ENCODE assay signal across 13 mouse cellular contexts in the genomic region with DNA sequence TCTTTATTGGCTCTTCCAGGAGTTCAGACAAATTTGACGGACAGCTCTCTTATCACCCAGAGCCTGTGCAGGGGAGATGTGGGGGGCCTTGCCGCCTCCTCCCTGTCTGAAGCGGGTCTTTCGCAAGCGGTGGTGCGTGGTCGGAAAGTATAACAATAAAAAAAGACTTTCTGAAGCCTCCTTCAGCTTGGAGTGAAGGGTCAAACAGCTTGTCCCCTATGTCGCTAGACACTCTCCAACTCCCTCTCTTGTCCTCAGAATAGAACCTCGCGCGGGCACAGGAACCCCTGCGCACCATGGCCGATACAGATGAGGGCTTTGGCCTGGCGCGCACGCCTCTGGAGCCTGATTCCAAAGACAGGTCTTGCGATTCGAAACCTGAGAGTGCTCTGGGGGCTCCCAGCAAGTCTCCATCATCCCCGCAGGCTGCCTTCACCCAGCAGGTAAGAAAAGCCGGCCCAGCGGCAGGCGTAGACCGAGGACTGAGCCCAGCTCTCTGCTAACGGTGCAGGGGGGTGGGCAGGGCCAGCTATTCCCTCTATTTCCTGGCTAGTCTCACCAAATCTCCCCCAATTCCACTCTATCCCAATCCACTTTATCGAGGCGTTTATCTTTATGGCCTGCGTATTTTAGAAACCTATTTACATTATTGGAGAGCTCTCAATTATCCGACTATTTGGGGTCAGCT. TPM values are rescaled to one million over a fixed set of nuclear protein-coding genes. Genes with fewer than 3 reads are reported as not detected.
DNase-seq lines count a peak whose midpoint lies in the region; ATAC-seq and TF ChIP-seq lines count a peak whose summit lies in the region.
"Had no signal": no experiment of that assay in that cellular context is flagged by ENCODE, and none has a peak within 500 bp of the region (broad histone marks: within the 10 kb centered on the region; RNA-seq: fewer than 3 reads in every experiment).

No protein-coding gene starts in this region.

- H3K27ac ChIP-seq in liver, embryonic 11.5 days (ENCODE audit: low read depth, low read length), result peak overlapping the region; percentile 25; the same call in 1 of the 2 replicates
- no peak overlapping the region for H3K27ac ChIP-seq in embryonic facial prominence, embryonic 12.5 days
- H3K27ac ChIP-seq in heart, postnatal 0 days (ENCODE audit: low read depth), result peak overlapping the region; percentile 88

- no peaks in the 10 kb centered on the region for H3K9me3 ChIP-seq in liver, embryonic 11.5 days (ENCODE audit: control insufficient read depth, low read length)
- no peaks in the 10 kb centered on the region for H3K9me3 ChIP-seq in E14TG2a.4 (ENCODE audit: low read length)
- no peaks in the 10 kb centered on the region for H3K9me3 ChIP-seq in embryonic facial prominence, embryonic 12.5 days
- no peaks in the 10 kb centered on the region for H3K9me3 ChIP-seq in heart, postnatal 0 days (replicated peaks; ENCODE audit: control insufficient read depth, low read length)

- no peak for TF ChIP-seq CTCF in E14TG2a.4 (conservative IDR thresholded peaks at IDR 0.05; ENCODE audit: low read length)
- TF ChIP-seq CTCF in heart, postnatal 0 days (IDR thresholded peaks at IDR 0.05; ENCODE audit: low read depth), result no peak

- ATAC-seq in liver, embryonic 11.5 days (replicated peaks; ENCODE audit: low FRiP score), result no peak
- ATAC-seq in embryonic facial prominence, embryonic 12.5 days (ENCODE audit: insufficient number of reproducible peaks, insufficient read depth, low FRiP score, low TSS enrichment), result no peak
- peak; percentile 40; the same call in 1 of the 2 replicates for ATAC-seq in heart, postnatal 0 days (ENCODE audit: insufficient read depth, low read depth)
- ATAC-seq in frontal cortex, adult (ENCODE audit: low TSS enrichment), result no peak
- ATAC-seq: Patski had no signal

- TF ChIP-seq EP300 in heart, postnatal 0 days (IDR thresholded peaks at IDR 0.05; ENCODE audit: low read depth), result no peak

- 1% methylated on average over 28 of the region's 28 CpGs for WGBS in liver, embryonic 11.5 days
- WGBS in embryonic facial prominence, embryonic 12.5 days, result under 1% methylated on average over 28 of the region's 28 CpGs
- 4% methylated on average over 28 of the region's 28 CpGs for WGBS in heart, postnatal 0 days

- peaks cover 98% of the 10 kb centered on the region for H3K27me3 ChIP-seq in liver, embryonic 11.5 days (replicated peaks; ENCODE audit: control insufficient read depth, insufficient read depth, low read length)
- H3K27me3 ChIP-seq in E14TG2a.4 (ENCODE audit: insufficient read depth, low read length), result peaks cover 97% of the 10 kb centered on the region
- H3K27me3 ChIP-seq in embryonic facial prominence, embryonic 12.5 days, result peaks cover 96% of the 10 kb centered on the region
- peaks cover 41% of the 10 kb centered on the region for H3K27me3 ChIP-seq in heart, postnatal 0 days (ENCODE audit: control insufficient read depth, insufficient read depth, low read length)

- no peaks in the 10 kb centered on the region for H3K4me1 ChIP-seq in liver, embryonic 11.5 days (replicated peaks; ENCODE audit: control insufficient read depth, insufficient read depth, low read length)
- H3K4me1 ChIP-seq in E14TG2a.4 (replicated peaks; ENCODE audit: low read depth, low read length), result peaks cover 54% of the 10 kb centered on the region
- H3K4me1 ChIP-seq in embryonic facial prominence, embryonic 12.5 days, result peaks cover 12% of the 10 kb centered on the region; the same call in 1 of the 2 replicates
- H3K4me1 ChIP-seq in heart, postnatal 0 days (ENCODE audit: control insufficient read depth, insufficient read depth), result peaks cover 8% of the 10 kb centered on the region

- H3K4me3 ChIP-seq in liver, embryonic 11.5 days (ENCODE audit: low read depth, low read length), result peak overlapping the region; percentile 33
- 0 out of 2 replicates have a peak overlapping the region, but pooled peaks have one; percentile 10 for H3K4me3 ChIP-seq in E14TG2a.4 (replicated peaks; ENCODE audit: low read length)
- H3K4me3 ChIP-seq in embryonic facial prominence, embryonic 12.5 days, result 0 out of 2 replicates have a peak overlapping the region, but pooled peaks have one; percentile 9
- H3K4me3 ChIP-seq in heart, postnatal 0 days (ENCODE audit: low read depth, low read length), result peak overlapping the region; percentile 64

- H3K4me2 ChIP-seq in liver, embryonic 11.5 days, result peak overlapping the region; percentile 37
- 0 out of 2 replicates have a peak overlapping the region, but pooled peaks have one; percentile 1 for H3K4me2 ChIP-seq in embryonic facial prominence, embryonic 12.5 days (replicated peaks)
- peak overlapping the region; percentile 75 for H3K4me2 ChIP-seq in heart, postnatal 0 days (ENCODE audit: low read depth, low read length)

- peak overlapping the region; percentile 25; the same call in 1 of the 2 replicates for H3K9ac ChIP-seq in liver, embryonic 11.5 days (ENCODE audit: low read depth, low read length)
- no peak overlapping the region for H3K9ac ChIP-seq in embryonic facial prominence, embryonic 12.5 days
- H3K9ac ChIP-seq in heart, postnatal 0 days (replicated peaks; ENCODE audit: low read depth, low read length), result peak overlapping the region; percentile 82

- no peaks in the 10 kb centered on the region for H3K36me3 ChIP-seq in liver, embryonic 11.5 days (ENCODE audit: control insufficient read depth, insufficient read depth, low read length)
- H3K36me3 ChIP-seq in E14TG2a.4 (ENCODE audit: insufficient read depth, low read length), result no peaks in the 10 kb centered on the region
- no peaks in the 10 kb centered on the region for H3K36me3 ChIP-seq in embryonic facial prominence, embryonic 12.5 days
- H3K36me3 ChIP-seq in heart, postnatal 0 days (replicated peaks; ENCODE audit: control insufficient read depth, insufficient read depth, low read length), result peaks cover 10% of the 10 kb centered on the region; the same call in 1 of the 2 replicates

- DNase-seq in liver, embryonic 11.5 days (ENCODE audit: low spot score), result no peak
- DNase-seq in liver, result no peak
- DNase-seq in heart, postnatal 0 days (ENCODE audit: low spot score), result peak; percentile 63
- no peak for DNase-seq in thymus, postnatal 4 days
- DNase-seq in yolk sac, embryonic 10.5 days (ENCODE audit: low spot score), result no peak

RNA-seq across cellular contexts. Expression of a gene that starts 4.3 kb away (rescaled TPM):
- polyA plus RNA-seq in liver, embryonic 11.5 days (2014; fragmentation: Nextera tagmentation; extraction: Ambion mirVana), result 3.6 and 5.7 TPM in 2 replicates
- polyA plus RNA-seq in embryonic facial prominence, embryonic 12.5 days (2016; fragmentation: Nextera tagmentation; extraction: Ambion mirVana), result 1.2 and 2.3 TPM in 2 replicates
- 17.3 and 22.8 TPM in 2 replicates for total RNA-seq in heart, postnatal 0 days (2014; rRNA removed; ENCODE audit: low replicate concordance)
- polyA plus RNA-seq in heart, postnatal 0 days (2015; fragmentation: Nextera tagmentation; extraction: Ambion mirVana), result 29.2 and 31.1 TPM in 2 replicates
- total RNA-seq: layer of hippocampus, adult 18-20 months; left cerebral cortex, postnatal 36 days had no signal
- polyA plus RNA-seq: frontal cortex, adult 2 months; intestine, embryonic 14.5 days; Patski had no signal

Comparison
In these comparisons a context has a peak if more than half of its experiments do, and no peak if none do; other contexts are left out.
1. H3K4me2 ChIP-seq: peak in every context shown above with its lines; median percentile 75 in heart, postnatal 0 days; 37 in liver, embryonic 11.5 days; 1 in embryonic facial prominence, embryonic 12.5 days.
2. H3K4me3 ChIP-seq: peak in every context shown above with its lines; median percentile 64 in heart, postnatal 0 days; 33 in liver, embryonic 11.5 days; 10 in E14TG2a.4; 9 in embryonic facial prominence, embryonic 12.5 days.